Mouse (Mus musculus): ENCODE results near the gene Bbs9. TPM values are rescaled to one million over a fixed set of nuclear protein-coding genes. Genes with fewer than 3 reads are reported as not detected.

The Bbs9 gene
- polyA plus RNA-seq, 1 experiment = 3.3 TPM

DNA sequence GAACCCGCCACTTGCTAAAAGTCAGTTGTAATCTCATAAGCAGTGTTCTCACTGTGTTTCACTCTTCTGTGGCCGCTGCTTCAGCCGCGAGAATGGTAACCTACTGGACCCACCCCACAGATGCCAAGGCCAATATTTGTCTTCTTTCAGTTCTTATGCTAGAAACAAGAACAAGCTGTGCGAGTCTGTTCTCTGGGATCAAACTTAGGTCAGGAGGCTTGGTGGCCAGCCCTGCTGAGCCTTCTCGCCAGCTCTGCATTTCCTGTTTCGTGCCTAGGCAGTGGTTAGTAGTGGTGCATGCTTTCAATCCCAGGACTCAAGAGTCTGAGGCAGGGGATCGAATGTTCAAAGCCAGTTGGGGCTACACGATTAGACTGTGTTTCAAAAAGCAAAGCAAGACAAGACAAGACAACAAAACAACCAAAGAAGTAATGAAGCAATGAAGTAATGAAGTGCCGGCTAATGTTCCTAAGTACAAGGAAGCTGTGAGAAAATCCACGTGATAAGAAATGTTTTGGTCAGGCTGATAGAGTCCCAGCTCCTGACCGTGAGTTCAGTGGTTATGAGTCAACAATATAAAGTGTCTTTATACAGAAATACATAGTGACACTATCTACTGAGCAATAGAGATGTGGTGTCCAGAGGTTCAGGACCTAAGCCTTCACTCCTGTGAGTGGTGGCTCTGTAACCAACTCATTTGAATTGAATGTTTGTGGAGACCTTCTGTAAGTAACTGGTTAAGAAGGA lies 9.2 kb downstream of the Bbs9 start:
- H3K27me3 ChIP-seq (ENCODE audit: control insufficient read depth, insufficient read depth, insufficient read length) = no peaks in the 10 kb centered on the region
- no peaks in the 10 kb centered on the region for H3K36me3 ChIP-seq (ENCODE audit: control insufficient read depth, insufficient read depth)
- H3K79me2 ChIP-seq (ENCODE audit: control insufficient read depth, insufficient read depth) = no peaks in the 10 kb centered on the region
- no peaks in the 10 kb centered on the region for H3K79me3 ChIP-seq (ENCODE audit: low read depth)
- H3ac ChIP-seq (ENCODE audit: control insufficient read depth, insufficient read length, low read depth) = no peak overlapping the region
- TF ChIP-seq MAX (IDR thresholded peaks at IDR 0.05) (no peak), MYOD1 (IDR thresholded peaks at IDR 0.05; ENCODE audit: control insufficient read depth, insufficient read length, low read depth) (no peak), MYOG (IDR thresholded peaks at IDR 0.05; ENCODE audit: control insufficient read depth, extremely low read depth, insufficient read length) (no peak), CTCF (IDR thresholded peaks at IDR 0.05; ENCODE audit: control insufficient read depth, insufficient read depth, insufficient read length) (no peak), USF1 (IDR thresholded peaks at IDR 0.05; ENCODE audit: low read depth) (no peak)
- H3K4me3 ChIP-seq (ENCODE audit: insufficient read depth, poor library complexity, severe bottlenecking) = no peak overlapping the region

DNA sequence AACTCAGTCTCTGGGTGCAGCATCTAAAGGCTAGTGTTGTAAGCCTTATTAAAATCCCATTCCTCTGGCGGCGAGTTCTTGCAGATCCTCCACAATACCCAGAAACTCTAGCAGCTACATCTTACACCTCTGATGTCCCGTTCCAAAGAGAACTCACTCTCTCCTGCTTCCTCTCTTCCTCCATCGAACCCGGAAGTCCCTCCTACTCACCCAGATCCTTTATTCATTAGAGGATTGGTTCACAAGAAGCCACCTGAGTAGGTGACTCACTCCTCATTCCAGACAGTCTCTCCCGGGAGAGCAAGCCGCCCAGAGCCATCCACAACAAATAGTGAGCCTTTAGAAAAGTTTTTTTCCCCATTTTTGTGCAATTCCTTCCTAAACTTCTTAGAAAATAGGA lies 10.7 kb downstream of the Bbs9 start:
- Histone ChIP-seq H3K79me2 (ENCODE audit: control insufficient read depth, insufficient read depth) (no peaks in the 10 kb centered on the region), H3K4me3 (ENCODE audit: insufficient read depth, poor library complexity, severe bottlenecking) (no peak overlapping the region), H3K79me3 (ENCODE audit: low read depth) (no peaks in the 10 kb centered on the region), H3ac (ENCODE audit: control insufficient read depth, insufficient read length, low read depth) (no peak overlapping the region), H3K36me3 (ENCODE audit: control insufficient read depth, insufficient read depth) (no peaks in the 10 kb centered on the region), H3K27me3 (ENCODE audit: control insufficient read depth, insufficient read depth, insufficient read length) (no peaks in the 10 kb centered on the region)
- TF ChIP-seq MYOD1 (IDR thresholded peaks at IDR 0.05; ENCODE audit: control insufficient read depth, insufficient read length, low read depth) = no peak

DNA sequence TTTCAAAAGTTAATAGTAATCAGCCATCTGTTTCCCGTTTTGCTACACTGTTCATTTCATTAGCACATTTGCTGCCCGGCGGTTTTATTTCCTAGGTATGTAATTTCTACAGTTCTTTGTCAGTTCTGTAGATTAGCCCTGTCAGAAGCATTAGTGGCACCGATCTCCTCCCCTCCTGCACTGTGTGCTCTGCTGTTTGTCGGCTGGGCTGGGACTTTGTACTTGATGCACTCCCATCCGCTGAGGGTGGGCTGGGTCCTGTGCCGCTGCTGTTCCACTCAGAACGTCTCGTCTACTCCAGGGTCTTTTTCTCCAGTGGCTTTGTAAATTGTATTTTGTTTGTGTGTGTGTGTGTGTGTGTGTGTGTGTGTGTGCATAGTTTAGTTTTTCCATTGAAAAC lies 13.4 kb downstream of the Bbs9 start:
- Histone ChIP-seq H3K79me3 (ENCODE audit: low read depth) (no peaks in the 10 kb centered on the region), H3K27me3 (ENCODE audit: control insufficient read depth, insufficient read depth, insufficient read length) (no peaks in the 10 kb centered on the region), H3ac (ENCODE audit: control insufficient read depth, insufficient read length, low read depth) (no peak overlapping the region), H3K79me2 (ENCODE audit: control insufficient read depth, insufficient read depth) (no peaks in the 10 kb centered on the region), H3K4me3 (ENCODE audit: insufficient read depth, poor library complexity, severe bottlenecking) (no peak overlapping the region), H3K36me3 (ENCODE audit: control insufficient read depth, insufficient read depth) (no peaks in the 10 kb centered on the region)
- TF ChIP-seq MAX (IDR thresholded peaks at IDR 0.05) (no peak), CEBPB (IDR thresholded peaks at IDR 0.05; ENCODE audit: low read depth) (no peak), MYOD1 (IDR thresholded peaks at IDR 0.05; ENCODE audit: control insufficient read depth, insufficient read length, low read depth) (no peak), CTCF (IDR thresholded peaks at IDR 0.05; ENCODE audit: control insufficient read depth, insufficient read depth, insufficient read length) (no peak), USF1 (IDR thresholded peaks at IDR 0.05; ENCODE audit: low read depth) (no peak), MYOG (IDR thresholded peaks at IDR 0.05; ENCODE audit: control insufficient read depth, extremely low read depth, insufficient read length) (no peak), FOSL1 (IDR thresholded peaks at IDR 0.05; ENCODE audit: insufficient read depth, low read length, poor library complexity, severe bottlenecking) (no peak)

DNA sequence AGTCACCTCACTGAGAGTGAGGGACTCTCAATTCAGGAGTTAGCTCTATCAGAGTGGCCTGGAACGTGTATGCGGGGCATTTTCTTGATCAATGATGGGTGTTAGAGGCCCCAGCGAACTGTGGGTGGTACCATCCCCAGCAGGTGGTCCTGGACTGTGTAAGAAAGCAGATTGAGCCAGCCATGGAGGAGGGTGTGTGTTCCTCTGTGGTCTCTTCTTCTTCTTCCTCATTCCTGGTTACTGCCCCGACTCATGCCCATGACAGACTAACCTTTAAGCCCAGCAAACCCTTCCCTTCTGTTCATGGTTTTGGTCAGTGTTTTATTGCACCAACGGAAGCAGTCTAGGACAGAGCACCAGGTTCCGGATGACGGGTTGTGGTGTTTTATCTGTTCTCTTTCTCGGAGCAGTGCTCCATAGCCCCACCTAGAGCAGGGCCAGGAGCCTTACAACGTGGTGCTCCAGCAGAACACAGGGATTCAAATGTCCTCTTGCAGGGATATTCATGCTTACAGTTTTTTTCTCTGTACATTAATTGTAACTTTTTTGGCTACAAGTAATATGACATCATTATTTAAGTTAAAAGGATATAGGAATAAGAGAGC lies 18.8 kb downstream of the Bbs9 start:
- Histone ChIP-seq H3K79me2 (ENCODE audit: control insufficient read depth, insufficient read depth) (no peaks in the 10 kb centered on the region), H3ac (ENCODE audit: control insufficient read depth, insufficient read length, low read depth) (no peak overlapping the region), H3K36me3 (ENCODE audit: control insufficient read depth, insufficient read depth) (no peaks in the 10 kb centered on the region), H3K27me3 (ENCODE audit: control insufficient read depth, insufficient read depth, insufficient read length) (no peaks in the 10 kb centered on the region), H3K4me3 (ENCODE audit: insufficient read depth, poor library complexity, severe bottlenecking) (no peak overlapping the region), H3K79me3 (ENCODE audit: low read depth) (no peaks in the 10 kb centered on the region)
- no peak for TF ChIP-seq CEBPB (IDR thresholded peaks at IDR 0.05; ENCODE audit: low read depth)
- no peak for TF ChIP-seq MAX (IDR thresholded peaks at IDR 0.05)
- no peak for TF ChIP-seq MYOG (IDR thresholded peaks at IDR 0.05; ENCODE audit: control insufficient read depth, extremely low read depth, insufficient read length)
- TF ChIP-seq MYOD1 (IDR thresholded peaks at IDR 0.05; ENCODE audit: control insufficient read depth, insufficient read length, low read depth) = no peak
- no peak for TF ChIP-seq USF1 (IDR thresholded peaks at IDR 0.05; ENCODE audit: low read depth)
- TF ChIP-seq CTCF (IDR thresholded peaks at IDR 0.05; ENCODE audit: control insufficient read depth, insufficient read depth, insufficient read length) = no peak
- no peak for TF ChIP-seq FOSL1 (IDR thresholded peaks at IDR 0.05; ENCODE audit: insufficient read depth, low read length, poor library complexity, severe bottlenecking)

DNA sequence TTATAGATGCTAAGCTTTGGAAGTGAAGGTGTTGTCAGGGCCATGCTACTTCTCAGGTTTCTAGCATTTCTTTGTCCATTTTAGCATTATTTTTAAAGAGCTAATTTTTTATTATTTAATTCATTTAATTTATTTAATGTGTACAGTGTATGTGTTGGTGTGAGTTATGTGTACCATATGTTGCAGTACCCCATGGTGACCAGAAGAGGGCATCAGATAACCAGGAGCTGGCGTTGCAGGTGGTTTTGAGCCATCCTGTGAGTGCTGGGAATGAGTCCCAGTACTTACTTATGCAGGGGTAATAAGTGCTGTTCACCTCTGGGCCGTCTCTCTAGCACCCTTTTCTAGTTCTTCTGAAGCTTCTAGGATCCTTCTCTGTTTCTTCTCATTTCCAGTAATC lies 19.6 kb downstream of the Bbs9 start:
- H3K4me3 ChIP-seq (ENCODE audit: insufficient read depth, poor library complexity, severe bottlenecking) = no peak overlapping the region
- H3K36me3 ChIP-seq (ENCODE audit: control insufficient read depth, insufficient read depth) = no peaks in the 10 kb centered on the region
- no peaks in the 10 kb centered on the region for H3K27me3 ChIP-seq (ENCODE audit: control insufficient read depth, insufficient read depth, insufficient read length)
- H3K79me2 ChIP-seq (ENCODE audit: control insufficient read depth, insufficient read depth) = no peaks in the 10 kb centered on the region
- H3K79me3 ChIP-seq (ENCODE audit: low read depth) = no peaks in the 10 kb centered on the region
- no peak for TF ChIP-seq MYOG (IDR thresholded peaks at IDR 0.05; ENCODE audit: control insufficient read depth, extremely low read depth, insufficient read length)
- TF ChIP-seq FOSL1 (IDR thresholded peaks at IDR 0.05; ENCODE audit: insufficient read depth, low read length, poor library complexity, severe bottlenecking) = no peak
- no peak for TF ChIP-seq MAX (IDR thresholded peaks at IDR 0.05)
- TF ChIP-seq CEBPB (IDR thresholded peaks at IDR 0.05; ENCODE audit: low read depth) = no peak
- TF ChIP-seq USF1 (IDR thresholded peaks at IDR 0.05; ENCODE audit: low read depth) = no peak
- no peak for TF ChIP-seq MYOD1 (IDR thresholded peaks at IDR 0.05; ENCODE audit: control insufficient read depth, insufficient read length, low read depth)
- no peak for TF ChIP-seq CTCF (IDR thresholded peaks at IDR 0.05; ENCODE audit: control insufficient read depth, insufficient read depth, insufficient read length)
- no peak overlapping the region for H3ac ChIP-seq (ENCODE audit: control insufficient read depth, insufficient read length, low read depth)
